Mouse (Mus musculus) midbrain, postnatal 0 days (tissue): Measurements from ENCODE around the gene 4930430F08Rik. TPM values are rescaled to one million over a fixed set of nuclear protein-coding genes. Genes with fewer than 3 reads are reported as not detected.
A peak's percentile ranks its signal among the peaks of the same experiment; 100 is the strongest.

Source experiments
- ATAC-seq: fragments of 200-750 bp; cut with Nextera tagmentation; 2 replicates; pipeline ENCODE4 v1.8.0; 2017; ENCODE audit warnings: moderate number of reproducible peaks, mild to moderate bottlenecking, moderate TSS enrichment, moderate library complexity; ENCODE audit not compliant: low FRiP score
- DNase-seq: peaks from one replicate; pipeline ENCODE4 v3.0.0-alpha.2; 2015; ENCODE audit warnings: low spot score
- H3K27ac ChIP-seq: fragments of 300-500 bp; sonication (generic); 2 replicates; pipeline ENCODE4 v1.5.1; 2014; ENCODE audit warnings: low read depth, mild to moderate bottlenecking, low read length, mixed read lengths
- H3K27me3 ChIP-seq: fragments of 300-500 bp; sonication (generic); 2 replicates; pipeline ENCODE4 v1.6.1; 2014; ENCODE audit warnings: low read length, control low read depth, mixed read lengths; ENCODE audit not compliant: insufficient read depth
- H3K36me3 ChIP-seq: fragments of 300-500 bp; sonication (generic); 2 replicates; pipeline ENCODE4 v1.6.1; 2014; ENCODE audit warnings: low read length, control low read depth, mixed read lengths; ENCODE audit not compliant: insufficient read depth
- H3K4me1 ChIP-seq: fragments of 300-500 bp; sonication (generic); 2 replicates; pipeline ENCODE4 v1.6.1; 2014; ENCODE audit warnings: mild to moderate bottlenecking, control low read depth, antibody characterized with exemption, low read length, mixed read lengths; ENCODE audit not compliant: insufficient read depth
- H3K4me2 ChIP-seq: fragments of 300-500 bp; sonication (generic); 2 replicates; pipeline ENCODE4 v1.6.1; 2014; ENCODE audit warnings: low read depth, mild to moderate bottlenecking, low read length, mixed read lengths; ENCODE audit not compliant: poor library complexity, severe bottlenecking
- H3K4me3 ChIP-seq: fragments of 300-500 bp; sonication (generic); 2 replicates; pipeline ENCODE4 v1.5.1; 2014; ENCODE audit warnings: low read depth, mild to moderate bottlenecking, low read length, moderate library complexity
- H3K9ac ChIP-seq: fragments of 300-500 bp; sonication (generic); replicated peaks from 2 replicates; pipeline ENCODE4 v1.6.1; 2014; ENCODE audit warnings: mild to moderate bottlenecking, low read length, moderate library complexity, mixed read lengths; ENCODE audit not compliant: poor library complexity, severe bottlenecking
- H3K9me3 ChIP-seq: fragments of 300-500 bp; sonication (generic); 2 replicates; pipeline ENCODE4 v1.6.1; 2016; ENCODE audit warnings: low read length, control low read depth
- CTCF ChIP-seq: IDR thresholded peaks from 2 replicates; pipeline ENCODE4 v1.5.1; 2016; ENCODE audit warnings: antibody characterized with exemption, mild to moderate bottlenecking
- WGBS: fragments of 180-500 bp; shearing (Covaris S2); extraction: QIAGEN DNeasy Blood & Tissue Kit; methylation state at CpG from one replicate; pipeline ENCODE4 v1.1.7; 2014; 5-methylcytosine and 5-hydroxymethylcytosine counted together
- polyA plus RNA-seq: library from polyadenylated mRNA; unstranded; fragments of >200 nt; fragmentation: Nextera tagmentation; extraction: Ambion mirVana; gene quantifications from 2 replicates; pipeline ENCODE4 v1.2.1, GENCODE M21; 2015
- total RNA-seq: library from RNA; depleted of rRNA; stranded (reverse); fragments of >200 nt; gene quantifications from 2 replicates; pipeline ENCODE4 v1.2.3, GENCODE M21; 2014

The 4930430F08Rik gene
- total and polyA plus RNA-seq, 2 experiments from 2014 or later = 15.4 to 27.7 TPM

DNA sequence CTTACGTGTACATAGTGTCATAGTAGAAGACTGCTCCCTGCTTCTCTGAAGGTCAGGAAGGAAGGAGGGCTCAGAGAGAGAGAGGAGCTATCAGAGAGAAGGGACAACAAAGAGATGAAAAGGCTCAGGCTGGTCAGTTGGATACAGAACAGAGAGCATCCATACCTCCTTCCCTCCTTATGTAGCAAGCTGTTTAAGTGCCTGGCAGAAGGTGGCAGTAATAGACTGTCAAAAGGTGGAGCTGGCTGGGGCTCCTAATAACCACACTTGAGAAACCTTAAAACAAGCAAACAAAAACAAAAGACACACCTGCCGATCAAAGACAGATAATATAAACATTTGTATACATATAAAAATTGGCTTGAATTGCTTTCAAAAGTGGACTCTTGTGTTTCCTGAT, 14.0 kb upstream of the 4930430F08Rik start:
- no peak overlapping the region for H3K9ac ChIP-seq
- H3K4me1 ChIP-seq = no peaks in the 10 kb centered on the region
- no peak overlapping the region for H3K4me3 ChIP-seq
- no peaks in the 10 kb centered on the region for H3K9me3 ChIP-seq
- DNase-seq (peak; percentile 70), ATAC-seq (peak; percentile 70; the same call in 1 of the 2 replicates)
- no peaks in the 10 kb centered on the region for H3K27me3 ChIP-seq
- WGBS = 63% methylated on average over 2 of the region's 2 CpGs
- no peak overlapping the region for H3K4me2 ChIP-seq
- TF ChIP-seq CTCF = peak; percentile 77
- H3K27ac ChIP-seq = no peak overlapping the region
- no peaks in the 10 kb centered on the region for H3K36me3 ChIP-seq

DNA sequence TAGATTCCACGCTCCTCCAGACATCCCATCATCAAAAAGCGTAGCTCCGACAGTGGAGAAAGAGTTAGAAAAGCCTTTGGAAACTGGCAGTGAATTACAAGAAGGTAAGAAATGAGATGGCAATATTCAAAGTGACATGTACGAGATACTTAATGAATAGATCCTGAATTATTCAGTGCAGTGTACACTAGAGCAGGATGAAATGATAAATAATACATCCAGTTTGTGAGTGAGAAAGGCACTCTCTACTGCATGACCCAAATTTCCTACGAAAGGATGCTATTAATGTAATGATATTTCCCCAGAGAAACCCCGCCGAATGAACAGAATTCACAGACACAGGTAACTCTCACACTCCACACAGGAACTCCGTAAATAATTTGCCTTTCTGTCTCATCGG, 13.3 kb upstream of the 4930430F08Rik start:
- no peaks in the 10 kb centered on the region for H3K27me3 ChIP-seq
- DNase-seq (peak; percentile 9), ATAC-seq (peak; percentile 76; the same call in 1 of the 2 replicates)
- no peaks in the 10 kb centered on the region for H3K4me1 ChIP-seq
- no peak overlapping the region for H3K4me3 ChIP-seq
- H3K4me2 ChIP-seq = 0 out of 2 replicates have a peak overlapping the region, but pooled peaks have one; percentile 3
- H3K9me3 ChIP-seq = no peaks in the 10 kb centered on the region
- no peak overlapping the region for H3K9ac ChIP-seq
- TF ChIP-seq CTCF = no peak
- H3K27ac ChIP-seq = no peak overlapping the region
- no peaks in the 10 kb centered on the region for H3K36me3 ChIP-seq
- 45% methylated on average over 9 of the region's 9 CpGs for WGBS

DNA sequence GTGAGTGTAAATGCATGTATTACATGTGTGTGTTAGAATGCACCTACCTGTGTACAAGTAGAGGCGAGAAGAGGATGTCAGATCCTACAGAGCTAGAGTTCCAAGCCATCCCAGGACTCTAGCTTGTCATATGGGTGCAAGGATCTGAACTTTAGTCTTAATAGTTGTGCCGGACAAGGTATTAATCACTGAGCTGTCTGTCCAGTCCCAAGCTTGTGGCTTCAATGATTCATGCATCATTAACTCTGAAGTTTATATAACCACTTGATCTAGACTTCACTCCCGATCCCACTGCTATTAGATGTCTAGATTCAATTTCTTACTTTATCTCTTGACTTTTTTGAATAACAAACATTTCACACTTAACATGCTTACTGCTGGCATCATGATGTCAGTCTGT, 8.1 kb upstream of the 4930430F08Rik start:
- no peak for TF ChIP-seq CTCF
- H3K9me3 ChIP-seq = no peaks in the 10 kb centered on the region
- ATAC-seq (no peak), DNase-seq (no peak)
- H3K27me3 ChIP-seq = no peaks in the 10 kb centered on the region
- H3K4me1 ChIP-seq = no peaks in the 10 kb centered on the region
- WGBS = 85% methylated on average over 3 of the region's 3 CpGs
- H3K9ac ChIP-seq = no peak overlapping the region
- H3K4me3 ChIP-seq = no peak overlapping the region
- H3K27ac ChIP-seq = no peak overlapping the region
- H3K4me2 ChIP-seq = no peak overlapping the region
- H3K36me3 ChIP-seq = no peaks in the 10 kb centered on the region

DNA sequence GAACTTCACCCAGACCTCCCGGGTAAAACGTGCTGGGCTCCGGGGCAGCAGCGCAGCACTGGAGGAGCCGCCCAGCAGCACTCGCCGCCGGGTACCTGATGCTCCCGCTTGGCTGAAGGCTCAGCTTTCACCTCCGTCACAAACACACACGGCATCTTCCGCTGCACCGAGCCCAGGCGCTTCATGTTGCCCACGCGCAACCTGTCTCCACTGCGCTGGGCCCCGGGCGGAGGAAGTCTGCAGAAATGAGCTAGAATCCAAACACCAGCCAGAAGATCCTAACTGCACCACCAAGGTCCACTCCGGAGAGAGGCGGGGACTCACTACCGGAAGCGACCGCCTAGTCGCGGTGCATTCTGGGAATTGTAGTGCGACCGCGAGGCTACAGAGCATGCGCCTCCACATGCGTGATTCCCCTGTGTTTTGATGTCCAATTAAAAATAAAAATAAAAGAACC, 1.3 kb downstream of the 4930430F08Rik start:
- Histone ChIP-seq H3K4me2 (peak overlapping the region; percentile 61), H3K4me1 (no peaks in the 10 kb centered on the region), H3K9me3 (no peaks in the 10 kb centered on the region), H3K36me3 (peaks cover 4% of the 10 kb centered on the region; the same call in 1 of the 2 replicates), H3K27me3 (no peaks in the 10 kb centered on the region), H3K4me3 (peak overlapping the region; percentile 69), H3K27ac (peak overlapping the region; percentile 73), H3K9ac (peak overlapping the region; percentile 86)
- no peak for TF ChIP-seq CTCF
- DNase-seq = peak; percentile 96
- under 1% methylated on average over 31 of the region's 31 CpGs for WGBS
- peak; percentile 98 for ATAC-seq

DNA sequence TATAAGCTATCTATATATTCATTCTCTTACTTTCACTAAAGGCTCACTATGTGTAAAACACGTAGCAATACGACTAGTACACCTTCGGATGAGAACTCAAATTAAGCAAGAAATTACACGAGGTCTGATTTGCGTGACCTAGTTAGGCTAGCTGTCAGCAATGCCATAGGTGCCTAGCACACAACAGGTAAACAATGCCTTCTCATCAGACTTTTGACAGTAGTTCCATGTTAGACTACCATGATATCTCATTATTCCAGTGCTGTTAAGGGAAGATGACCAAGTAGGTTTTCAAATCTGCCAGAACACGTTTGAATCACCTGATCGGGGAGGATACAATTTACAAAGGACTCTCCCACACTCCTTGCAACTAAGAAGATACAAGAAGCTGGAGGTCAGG, 1.7 kb downstream of the 4930430F08Rik start:
- DNase-seq (peak; percentile 6), ATAC-seq (no peak; the same call in 1 of the 2 replicates)
- H3K9ac ChIP-seq = peak overlapping the region; percentile 86
- no peak for TF ChIP-seq CTCF
- peaks cover 4% of the 10 kb centered on the region; the same call in 1 of the 2 replicates for H3K36me3 ChIP-seq
- no peaks in the 10 kb centered on the region for H3K27me3 ChIP-seq
- H3K27ac ChIP-seq = peak overlapping the region; percentile 73
- H3K4me2 ChIP-seq = peak overlapping the region; percentile 61
- peak overlapping the region; percentile 69 for H3K4me3 ChIP-seq
- no peaks in the 10 kb centered on the region for H3K9me3 ChIP-seq
- 38% methylated on average over 7 of the region's 7 CpGs for WGBS
- no peaks in the 10 kb centered on the region for H3K4me1 ChIP-seq

DNA sequence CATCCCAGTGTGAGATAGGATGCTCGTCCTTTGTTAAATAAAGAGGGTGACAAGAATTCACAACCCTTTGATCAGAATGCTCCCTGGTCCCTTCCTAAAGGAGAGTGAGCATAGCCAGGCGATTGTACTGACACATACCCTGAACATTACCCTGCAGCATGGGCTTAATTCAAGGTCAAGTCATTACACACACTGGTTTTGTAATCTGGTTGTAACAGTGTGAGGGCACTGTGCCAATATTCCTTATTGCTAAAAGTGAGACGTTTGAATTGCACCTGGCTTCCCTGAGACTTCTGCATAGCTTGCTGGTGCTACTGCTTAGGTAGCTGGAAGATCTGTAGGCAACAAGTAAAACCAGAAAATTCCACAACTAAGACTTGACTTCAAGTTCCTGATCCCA, 6.0 kb downstream of the 4930430F08Rik start:
- no peak overlapping the region for H3K9ac ChIP-seq
- H3K9me3 ChIP-seq = no peaks in the 10 kb centered on the region
- no peaks in the 10 kb centered on the region for H3K27me3 ChIP-seq
- H3K4me1 ChIP-seq = no peaks in the 10 kb centered on the region
- H3K27ac ChIP-seq = no peak overlapping the region
- ATAC-seq = no peak
- no peak overlapping the region for H3K4me3 ChIP-seq
- H3K4me2 ChIP-seq = no peak overlapping the region
- TF ChIP-seq CTCF = no peak
- 85% methylated on average over 3 of the region's 3 CpGs for WGBS
- no peak for DNase-seq
- H3K36me3 ChIP-seq = peaks cover 4% of the 10 kb centered on the region; the same call in 1 of the 2 replicates
